Mouse (Mus musculus) embryo, embryonic 10.5 days (tissue): ENCODE data around the gene Gja5.
"Not testable (repeated sequence)": the region's sequence is repeated elsewhere in the genome, so short reads cannot be mapped to it uniquely, and the experiment has no call there.

Experiments
- DNase-seq: peaks from one replicate; pipeline ENCODE4 v3.0.0-alpha.2; 2015; ENCODE audit warnings: low spot score

Gene Gja5

GRCm38 (mm10) chr3:97037119-97037518 lies 132.6 kb downstream of the Gja5 start:
- DNase-seq, result no peak

GRCm38 (mm10) chr3:97039721-97040120 lies 135.2 kb downstream of the Gja5 start:
- DNase-seq, result no peak

GRCm38 (mm10) chr3:97044188-97044587 lies 139.7 kb downstream of the Gja5 start:
- DNase-seq, result no peak

- DNase-seq, result no peak
Observed at GRCm38 (mm10) chr3:97047757-97048156, 143.3 kb downstream of the Gja5 start.

GRCm38 (mm10) chr3:97048360-97048759 lies 143.9 kb downstream of the Gja5 start:
- DNase-seq, result no peak

- DNase-seq, result peak; percentile 39
Observed at GRCm38 (mm10) chr3:97051264-97051744, 146.8 kb downstream of the Gja5 start.

GRCm38 (mm10) chr3:97052069-97052799 lies 147.7 kb downstream of the Gja5 start:
- DNase-seq, result peak; percentile 15

- DNase-seq, result no peak
Observed at GRCm38 (mm10) chr3:97058704-97059103, 154.2 kb downstream of the Gja5 start.

GRCm38 (mm10) chr3:97060119-97060518 lies 155.6 kb downstream of the Gja5 start:
- no peak for DNase-seq

- no peak for DNase-seq
Observed at GRCm38 (mm10) chr3:97062814-97063213, 158.3 kb downstream of the Gja5 start.

- DNase-seq, result no peak
Observed at GRCm38 (mm10) chr3:97064046-97064445, 159.6 kb downstream of the Gja5 start.

- not testable (repeated sequence) for DNase-seq
Observed at GRCm38 (mm10) chr3:97069589-97069988, 165.1 kb downstream of the Gja5 start.

- not testable (repeated sequence) for DNase-seq
Observed at GRCm38 (mm10) chr3:97071916-97072315, 167.4 kb downstream of the Gja5 start.

GRCm38 (mm10) chr3:97072361-97072760 lies 167.9 kb downstream of the Gja5 start:
- DNase-seq, result not testable (repeated sequence)

GRCm38 (mm10) chr3:97075744-97076350 lies 171.4 kb downstream of the Gja5 start:
- DNase-seq, result not testable (repeated sequence)

- DNase-seq, result no peak
Observed at GRCm38 (mm10) chr3:97076412-97076811, 171.9 kb downstream of the Gja5 start.

GRCm38 (mm10) chr3:97078436-97078835 lies 173.9 kb downstream of the Gja5 start:
- DNase-seq, result peak; percentile 19

GRCm38 (mm10) chr3:97082156-97082555 lies 177.7 kb downstream of the Gja5 start:
- no peak for DNase-seq

- DNase-seq, result peak; percentile 51
Observed at GRCm38 (mm10) chr3:97087326-97087725, 182.8 kb downstream of the Gja5 start.

- not testable (repeated sequence) for DNase-seq
Observed at GRCm38 (mm10) chr3:97088291-97088690, 183.8 kb downstream of the Gja5 start.

GRCm38 (mm10) chr3:97091971-97092370 lies 187.5 kb downstream of the Gja5 start:
- DNase-seq, result not testable (repeated sequence)

GRCm38 (mm10) chr3:97096664-97097063 lies 192.2 kb downstream of the Gja5 start:
- DNase-seq, result not testable (repeated sequence)
